Mouse (Mus musculus) brain, embryonic 14.5 days (tissue): Measurements from ENCODE around the gene Lcp1.

ENCODE experiments used
- CTCF ChIP-seq: fragments of 200-500 bp; IDR thresholded peaks from 2 replicates; pipeline ENCODE4 v1.5.1; 2012; ENCODE audit warnings: inconsistent platforms, mild to moderate bottlenecking, moderate library complexity, borderline replicate concordance; ENCODE audit not compliant: insufficient read depth, insufficient read length; ENCODE audit errors: extremely low read depth
- POLR2A ChIP-seq: fragments of 200-500 bp; IDR thresholded peaks from 2 replicates; pipeline ENCODE4 v1.6.1; 2012; ENCODE audit warnings: mild to moderate bottlenecking, inconsistent platforms, borderline replicate concordance; ENCODE audit not compliant: poor library complexity, insufficient read depth, insufficient read length, severe bottlenecking; ENCODE audit errors: extremely low read depth

DNA sequence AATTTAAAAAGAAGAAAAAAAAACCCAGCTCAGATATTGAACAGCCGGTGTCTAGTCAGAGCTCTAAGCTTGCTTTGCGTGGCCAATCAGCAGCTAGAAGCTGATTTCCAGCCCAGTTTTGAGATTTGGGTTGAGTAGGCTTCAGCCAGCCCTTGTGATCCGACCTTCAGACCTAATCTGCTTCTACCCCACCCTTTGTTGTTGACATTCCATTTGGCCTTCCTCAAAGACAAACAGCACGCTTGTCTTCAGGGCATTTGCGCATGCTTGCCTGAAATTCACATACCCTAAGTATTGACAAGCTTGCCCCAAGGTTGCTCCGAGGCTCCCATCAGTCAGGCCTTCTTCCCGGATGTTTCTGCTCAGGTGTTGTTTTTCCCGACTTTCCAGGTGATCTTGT, 23.6 kb downstream of the Lcp1 start:
- TF ChIP-seq POLR2A (no peak), CTCF (no peak)
